Mouse (Mus musculus) forebrain, embryonic 11.5 days (tissue): ENCODE data around the gene Prok2. TPM values are rescaled to one million over a fixed set of nuclear protein-coding genes. Genes with fewer than 3 reads are reported as not detected.

Experiments
- ATAC-seq: fragments of 200-750 bp; cut with Nextera tagmentation; replicated peaks from 2 replicates; pipeline ENCODE4 v1.8.0; 2017; ENCODE audit warnings: moderate TSS enrichment; ENCODE audit not compliant: low FRiP score
- DNase-seq: peaks from one replicate; pipeline ENCODE4 v3.0.0-alpha.2; 2017; ENCODE audit warnings: low spot score
- H3K27ac ChIP-seq: fragments of 300-500 bp; sonication (generic); 2 replicates; pipeline ENCODE4 v1.5.1; 2014; ENCODE audit warnings: low read depth, low read length
- H3K27me3 ChIP-seq: fragments of 300-500 bp; sonication (generic); 2 replicates; pipeline ENCODE4 v1.6.1; 2014; ENCODE audit warnings: mild to moderate bottlenecking, low read length, mixed read lengths; ENCODE audit not compliant: control insufficient read depth, insufficient read depth
- H3K36me3 ChIP-seq: fragments of 300-500 bp; sonication (generic); 2 replicates; pipeline ENCODE4 v1.6.1; 2014; ENCODE audit warnings: mild to moderate bottlenecking, low read length, moderate library complexity, mixed read lengths; ENCODE audit not compliant: control insufficient read depth, insufficient read depth
- H3K4me1 ChIP-seq: fragments of 300-500 bp; sonication (generic); replicated peaks from 2 replicates; pipeline ENCODE4 v1.6.1; 2014; ENCODE audit warnings: low read length, mixed read lengths; ENCODE audit not compliant: control insufficient read depth, insufficient read depth
- H3K4me2 ChIP-seq: fragments of 300-500 bp; sonication (generic); 2 replicates; pipeline ENCODE4 v1.6.1; 2014; ENCODE audit warnings: low read depth, mild to moderate bottlenecking, low read length, moderate library complexity, mixed read lengths; ENCODE audit not compliant: severe bottlenecking
- H3K4me3 ChIP-seq: fragments of 300-500 bp; sonication (generic); 2 replicates; pipeline ENCODE4 v1.5.1; 2014; ENCODE audit warnings: low read depth, low read length
- H3K9ac ChIP-seq: fragments of 300-500 bp; sonication (generic); 2 replicates; pipeline ENCODE4 v1.6.1; 2014; ENCODE audit warnings: low read length
- H3K9me3 ChIP-seq: fragments of 300-500 bp; sonication (generic); 2 replicates; pipeline ENCODE4 v1.6.1; 2016; ENCODE audit warnings: low read length, mixed read lengths; ENCODE audit not compliant: control insufficient read depth
- WGBS: fragments of 180-500 bp; shearing (Covaris S2); extraction: QIAGEN DNeasy Blood & Tissue Kit; methylation state at CpG from one replicate; pipeline ENCODE4 v1.1.7; 2014; 5-methylcytosine and 5-hydroxymethylcytosine counted together
- polyA plus RNA-seq: library from polyadenylated mRNA; unstranded; fragments of >200 nt; fragmentation: Nextera tagmentation; extraction: Ambion mirVana; gene quantifications from 2 replicates; pipeline ENCODE4 v1.2.1, GENCODE M21; 2014

Prok2 gene
- polyA plus RNA-seq: 1.2 and 2.0 TPM in 2 replicates

GRCm38 (mm10) chr6:99725971-99726561, at the start of gene Prok2:
TSS of gene Prok2 (minus strand) at chr6:99726392.
- Histone ChIP-seq H3K4me3 (peak within 1 kb of the TSS; percentile 46), H3K27me3 (peaks cover 18% of the 10 kb centered on the region), H3K9me3 (no peaks in the 10 kb centered on the region), H3K36me3 (no peaks in the 10 kb centered on the region), H3K27ac (no peak within 1 kb of the TSS), H3K4me1 (peaks cover 2% of the 10 kb centered on the region; the same call in 1 of the 2 replicates), H3K4me2 (peak within 1 kb of the TSS; percentile 98), H3K9ac (peak within 1 kb of the TSS; percentile 39)
- WGBS: under 1% methylated on average over 61 of the region's 61 CpGs
- peak; percentile 46; the same call in 1 of the 2 replicates for ATAC-seq
- DNase-seq: peak; percentile 70

- ATAC-seq (no peak), DNase-seq (no peak)
- Histone ChIP-seq H3K36me3 (no peaks in the 10 kb centered on the region), H3K4me3 (no peak overlapping the region), H3K9me3 (no peaks in the 10 kb centered on the region), H3K27ac (no peak overlapping the region), H3K4me2 (no peak overlapping the region), H3K9ac (no peak overlapping the region), H3K27me3 (no peaks in the 10 kb centered on the region), H3K4me1 (no peaks in the 10 kb centered on the region)
- WGBS: 80% methylated on average over 10 of the region's 10 CpGs
Observed at GRCm38 (mm10) chr6:99774680-99775079, 48.5 kb upstream of the Prok2 start.

- H3K4me3 ChIP-seq: no peak overlapping the region
- H3K9me3 ChIP-seq: no peaks in the 10 kb centered on the region
- no peak overlapping the region for H3K4me2 ChIP-seq
- H3K9ac ChIP-seq: no peak overlapping the region
- no peaks in the 10 kb centered on the region for H3K4me1 ChIP-seq
- WGBS: 49% methylated on average over 5 of the region's 5 CpGs
- DNase-seq: no peak
- ATAC-seq: no peak
- H3K36me3 ChIP-seq: no peaks in the 10 kb centered on the region
- H3K27ac ChIP-seq: no peak overlapping the region
- no peaks in the 10 kb centered on the region for H3K27me3 ChIP-seq
Observed at GRCm38 (mm10) chr6:99768495-99768894, 42.3 kb upstream of the Prok2 start.

- H3K9ac ChIP-seq: no peak overlapping the region
- no peaks in the 10 kb centered on the region for H3K27me3 ChIP-seq
- DNase-seq (no peak), ATAC-seq (no peak)
- no peaks in the 10 kb centered on the region for H3K9me3 ChIP-seq
- H3K36me3 ChIP-seq: no peaks in the 10 kb centered on the region
- H3K4me3 ChIP-seq: no peak overlapping the region
- no peaks in the 10 kb centered on the region for H3K4me1 ChIP-seq
- no peak overlapping the region for H3K4me2 ChIP-seq
- WGBS: 82% methylated on average over 3 of the region's 3 CpGs
- H3K27ac ChIP-seq: no peak overlapping the region
Observed at GRCm38 (mm10) chr6:99764916-99765315, 38.7 kb upstream of the Prok2 start.

- no peaks in the 10 kb centered on the region for H3K27me3 ChIP-seq
- no peaks in the 10 kb centered on the region for H3K9me3 ChIP-seq
- H3K4me3 ChIP-seq: no peak overlapping the region
- no peak overlapping the region for H3K9ac ChIP-seq
- H3K4me2 ChIP-seq: no peak overlapping the region
- WGBS: 70% methylated on average over 14 of the region's 14 CpGs
- H3K27ac ChIP-seq: no peak overlapping the region
- ATAC-seq (no peak), DNase-seq (no peak)
- no peaks in the 10 kb centered on the region for H3K36me3 ChIP-seq
- no peaks in the 10 kb centered on the region for H3K4me1 ChIP-seq
Observed at GRCm38 (mm10) chr6:99762069-99762985, 36.1 kb upstream of the Prok2 start.

GRCm38 (mm10) chr6:99756105-99756504, 29.9 kb upstream of the Prok2 start:
- no peaks in the 10 kb centered on the region for H3K27me3 ChIP-seq
- ATAC-seq (no peak), DNase-seq (no peak)
- no peak overlapping the region for H3K27ac ChIP-seq
- 88% methylated on average over 9 of the region's 9 CpGs for WGBS
- H3K4me3 ChIP-seq: no peak overlapping the region
- no peaks in the 10 kb centered on the region for H3K9me3 ChIP-seq
- H3K4me2 ChIP-seq: no peak overlapping the region
- H3K9ac ChIP-seq: no peak overlapping the region
- no peaks in the 10 kb centered on the region for H3K36me3 ChIP-seq
- no peaks in the 10 kb centered on the region for H3K4me1 ChIP-seq

- no peak for DNase-seq
- Histone ChIP-seq H3K4me1 (no peaks in the 10 kb centered on the region), H3K4me3 (no peak overlapping the region), H3K4me2 (no peak overlapping the region), H3K27me3 (no peaks in the 10 kb centered on the region), H3K36me3 (no peaks in the 10 kb centered on the region), H3K9me3 (no peaks in the 10 kb centered on the region), H3K9ac (no peak overlapping the region), H3K27ac (no peak overlapping the region)
- no peak for ATAC-seq
- whole genome bisulfite sequencing: 78% methylated on average over 6 of the region's 6 CpGs
Observed at GRCm38 (mm10) chr6:99751308-99751707, 25.1 kb upstream of the Prok2 start.

- ATAC-seq: no peak
- Histone ChIP-seq H3K4me2 (no peak overlapping the region), H3K9ac (no peak overlapping the region), H3K27ac (no peak overlapping the region), H3K36me3 (no peaks in the 10 kb centered on the region), H3K4me3 (no peak overlapping the region), H3K27me3 (no peaks in the 10 kb centered on the region), H3K9me3 (no peaks in the 10 kb centered on the region), H3K4me1 (no peaks in the 10 kb centered on the region)
- 81% methylated on average over 5 of the region's 5 CpGs for WGBS
- DNase-seq: no peak
Observed at GRCm38 (mm10) chr6:99746275-99746674, 20.1 kb upstream of the Prok2 start.
